Mouse (Mus musculus) naive thymus-derived CD4-positive, alpha-beta T cell, adult 2 months (primary cell): Measurements from ENCODE around the gene Cacna1g.

Source experiments
- DNase-seq: peaks from one replicate; pipeline ENCODE4 v3.0.0-alpha.2; 2011; ENCODE audit warnings: low read depth

Cacna1g gene

DNA sequence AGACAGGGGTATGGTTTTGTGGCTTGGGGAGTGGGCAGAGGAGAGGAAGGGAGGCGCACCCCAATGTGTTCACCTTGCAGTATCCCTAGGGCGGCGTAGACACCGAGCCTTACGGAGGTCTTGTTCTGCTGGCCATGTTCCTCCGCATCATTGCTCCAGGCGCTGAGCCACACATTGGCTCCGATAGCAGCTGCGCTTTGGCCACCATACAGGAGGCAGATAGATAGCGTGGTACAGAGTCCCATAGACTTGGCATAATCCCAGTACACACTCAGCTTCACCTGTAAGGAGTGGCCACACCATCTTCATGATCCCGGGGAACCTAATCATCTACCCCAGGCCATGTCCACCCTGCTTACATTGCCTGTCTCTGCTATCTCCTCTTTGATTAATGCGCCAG, 114.8 kb downstream of the Cacna1g start:
- no peak for DNase-seq
